Mouse (Mus musculus) CD4-positive helper T cell, adult 2 months (primary cell): ENCODE results near the gene Nobox.
A peak's percentile ranks its signal among the peaks of the same experiment; 100 is the strongest.

ENCODE experiments used
- DNase-seq: peaks from one replicate; pipeline ENCODE4 v3.0.0-alpha.2; 2012; ENCODE audit warnings: low read depth, missing footprints, low spot score

Gene Nobox

DNA sequence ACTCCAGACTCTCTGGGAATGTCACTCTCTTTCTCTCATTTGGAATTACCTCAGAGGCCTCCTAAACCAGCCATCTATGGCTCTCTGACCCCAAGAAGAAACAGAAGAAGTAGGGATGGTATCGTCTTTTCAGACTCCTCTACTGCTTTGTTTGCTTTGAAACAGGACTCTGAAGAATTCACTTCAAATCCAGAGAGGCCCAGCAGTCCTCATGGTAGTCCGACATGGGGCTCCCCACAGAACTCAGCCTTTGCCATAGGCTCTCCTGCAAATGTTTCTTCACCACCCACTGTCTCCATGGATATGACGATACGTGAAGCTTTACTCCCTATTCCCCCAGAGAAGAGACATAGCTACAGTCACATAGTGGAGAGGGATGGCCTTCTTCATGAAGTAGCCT is 35.2 kb downstream of the Nobox start:
- no peak for DNase-seq

DNA sequence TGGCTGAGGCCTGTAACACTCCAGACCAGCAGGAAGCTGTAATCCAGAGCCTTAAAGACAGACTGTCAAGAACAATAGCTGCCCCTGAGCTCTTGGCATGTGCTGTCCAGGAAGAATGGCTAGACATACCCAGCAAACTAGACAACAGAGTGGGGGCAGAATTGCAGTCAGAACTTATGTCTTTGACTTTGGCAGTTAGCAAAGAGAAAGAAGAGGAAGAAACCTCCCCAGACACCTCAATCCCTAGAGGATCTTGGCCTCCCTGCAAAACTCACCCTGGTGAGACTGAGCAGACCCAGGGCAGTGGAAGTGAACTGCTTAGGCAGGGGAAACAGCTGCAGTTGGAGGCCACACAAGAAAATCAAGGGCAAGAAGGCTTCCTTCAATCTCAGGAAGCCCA is 36.8 kb downstream of the Nobox start:
- no peak for DNase-seq

DNA sequence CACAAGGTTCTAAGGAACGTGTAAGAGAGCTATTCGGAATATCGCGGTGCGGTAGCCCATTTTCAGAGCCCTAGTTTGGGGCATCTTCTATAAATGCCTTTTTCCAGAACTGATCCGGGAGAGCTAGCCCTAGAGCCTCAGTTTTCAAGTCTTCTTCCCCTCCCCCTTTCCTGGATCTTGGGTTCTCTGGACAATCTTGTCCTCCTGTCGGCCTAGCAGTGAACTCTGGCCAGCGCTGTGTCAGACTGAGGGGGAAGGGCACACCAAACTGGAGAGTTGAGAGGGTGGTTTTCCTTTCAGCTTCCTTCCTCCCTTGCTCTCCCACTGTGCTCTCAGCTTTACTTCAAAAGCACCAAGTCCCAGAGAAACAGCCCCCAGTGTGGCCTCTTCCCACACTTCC is 43.0 kb downstream of the Nobox start:
- DNase-seq, result no peak

DNA sequence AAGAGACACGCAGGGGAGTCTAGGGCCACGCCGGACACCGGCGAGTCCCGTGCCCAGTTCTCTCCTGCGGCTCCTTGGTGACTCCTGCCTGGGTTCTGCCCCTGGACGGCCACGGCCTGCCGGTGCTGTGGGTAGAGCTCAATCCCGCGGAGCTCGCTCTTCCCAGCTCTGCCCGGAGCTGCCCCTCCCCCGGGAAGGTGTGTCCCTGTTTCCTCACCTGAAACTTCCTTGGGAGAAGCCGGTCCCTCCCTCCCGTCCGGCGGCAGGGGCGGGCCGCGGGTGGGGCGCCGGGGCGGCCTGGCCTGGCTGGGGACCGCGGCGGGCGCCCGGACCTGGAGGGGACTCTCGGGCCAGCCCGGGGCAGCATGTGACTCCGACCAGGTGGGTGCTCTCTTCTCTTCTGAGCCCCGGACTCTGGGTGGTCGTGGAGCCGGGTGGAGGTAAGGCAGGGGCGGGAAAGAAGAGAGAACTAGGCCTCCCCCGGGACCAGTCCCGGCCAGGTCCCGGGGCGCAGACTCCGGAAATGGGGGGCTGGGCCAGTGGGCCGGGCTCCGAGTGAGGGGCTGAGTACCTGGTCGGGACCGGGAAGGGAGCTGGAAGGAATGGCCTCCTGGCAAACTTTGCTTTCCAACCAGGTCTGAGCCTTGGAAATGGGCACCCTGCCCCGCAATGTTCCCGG is 43.9 kb downstream of the Nobox start, which contains the start of gene Arhgef5:
TSS of gene Arhgef5 (plus strand) at position 220 of the 679 bp plus-strand sequence.
- peak; percentile 24 for DNase-seq

DNA sequence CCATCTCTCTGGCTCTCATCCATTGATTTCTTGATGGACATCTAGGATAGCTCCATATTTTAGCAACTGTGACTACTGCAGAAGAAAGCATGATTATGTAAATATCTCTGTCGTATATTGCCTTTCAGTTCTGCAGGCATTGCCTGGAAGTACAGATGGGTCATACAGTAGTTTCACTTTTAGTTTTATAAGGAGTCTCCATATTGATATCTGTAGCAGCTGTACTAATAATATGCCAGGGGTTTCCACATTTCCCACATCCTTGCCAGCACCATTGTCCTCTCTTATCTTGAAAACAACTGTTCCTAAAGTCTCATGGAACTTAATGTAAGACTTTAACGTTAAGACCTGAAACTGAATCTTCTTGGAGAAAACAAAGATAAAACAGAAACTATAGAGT is 48.6 kb downstream of the Nobox start:
- no peak for DNase-seq

DNA sequence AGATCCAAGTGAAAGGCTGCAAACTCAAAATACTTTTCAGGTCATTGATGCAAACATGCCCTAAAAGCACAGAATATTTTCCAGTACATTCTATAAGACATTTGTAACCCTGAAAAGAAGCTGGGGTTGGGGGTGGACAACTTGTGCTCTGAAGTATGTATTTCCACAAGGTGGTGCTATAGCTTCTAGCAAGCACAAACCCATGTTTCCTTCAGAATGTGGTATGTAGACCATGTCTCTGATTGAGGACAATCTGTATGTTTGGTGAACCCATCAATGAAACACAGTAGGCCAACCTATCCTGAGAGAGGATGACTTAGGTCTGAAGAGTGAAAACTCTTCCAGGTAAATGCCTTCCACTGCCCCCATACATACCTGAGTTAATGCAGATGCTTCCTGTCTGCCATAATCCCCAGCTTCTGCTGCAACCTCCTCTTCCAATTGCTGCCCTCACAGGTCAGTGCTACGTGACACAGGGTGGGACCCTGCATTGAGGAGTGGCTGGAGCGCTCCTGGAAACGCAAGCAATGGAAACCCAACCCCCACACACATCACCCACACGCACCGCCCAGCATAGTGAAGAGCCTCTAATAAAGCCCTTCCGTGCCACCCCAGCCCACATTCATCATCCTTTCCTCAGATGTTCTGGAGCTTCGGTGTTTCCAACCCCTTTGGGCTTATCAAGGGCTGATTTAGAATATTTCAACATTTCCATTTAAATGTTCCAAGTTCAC is 55.0 kb downstream of the Nobox start:
- peak; percentile 5 for DNase-seq
